Mouse (Mus musculus) fat pad, adult 2 months (tissue): ENCODE data around the gene Rhox2h.
"Not testable (repeated sequence)": the region's sequence is repeated elsewhere in the genome, so short reads cannot be mapped to it uniquely, and the experiment has no call there.

Experiments
- DNase-seq: peaks from one replicate; pipeline ENCODE4 v3.0.0-alpha.2; 2011; ENCODE audit warnings: low read depth, low spot score; ENCODE audit errors: extremely low read depth

Rhox2h gene

DNA sequence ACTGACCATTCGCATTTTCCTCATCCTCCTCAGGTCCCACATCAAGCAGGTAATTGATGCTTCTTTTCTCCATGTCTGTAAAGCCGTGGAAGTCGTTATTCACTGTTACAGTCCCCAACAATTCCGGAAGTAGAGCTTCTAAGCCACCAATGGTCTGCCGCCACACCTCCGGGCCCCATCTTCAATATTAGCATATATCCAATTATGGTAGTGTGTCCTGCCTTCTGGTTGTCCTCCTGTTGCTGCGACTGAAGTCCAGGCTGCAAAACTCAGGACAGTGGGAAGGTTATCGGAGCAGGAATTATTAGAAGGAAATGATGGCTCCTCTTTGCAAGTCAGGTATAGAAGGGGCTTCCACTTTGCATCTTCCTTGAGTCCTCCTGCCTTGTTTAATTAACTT, at the start of gene Rhox2h:
TSS of gene Rhox2h (minus strand) at position 101 of the 400 bp plus-strand sequence.
- not testable (repeated sequence) for DNase-seq

DNA sequence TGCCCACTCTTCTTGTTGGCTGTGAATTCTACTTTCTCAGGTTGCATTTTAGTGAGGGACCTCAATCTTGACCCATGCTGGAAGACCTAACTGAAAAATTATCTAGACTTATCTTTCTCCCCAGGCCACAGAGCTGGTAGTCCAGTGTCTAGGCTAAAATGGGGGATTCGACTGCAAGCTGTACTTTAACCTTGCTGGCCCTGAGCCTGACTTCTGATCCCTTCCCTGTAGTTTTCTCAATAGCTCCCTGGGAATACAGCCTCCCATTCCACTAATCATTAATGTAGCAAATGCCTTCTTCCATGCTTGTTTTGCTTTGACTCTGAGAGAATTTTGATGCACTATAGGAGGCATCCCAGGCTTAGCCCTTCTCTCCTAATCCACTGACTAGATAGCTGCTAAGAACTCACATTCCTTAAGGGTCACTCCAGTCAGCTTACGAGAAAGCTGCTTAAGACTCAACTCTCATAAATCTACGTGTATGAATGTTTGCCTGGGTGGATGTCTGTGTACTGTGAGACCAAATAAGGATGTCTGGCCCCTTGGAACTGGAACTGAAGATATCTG, 28.8 kb upstream of the Rhox2h start:
- DNase-seq, result no peak

DNA sequence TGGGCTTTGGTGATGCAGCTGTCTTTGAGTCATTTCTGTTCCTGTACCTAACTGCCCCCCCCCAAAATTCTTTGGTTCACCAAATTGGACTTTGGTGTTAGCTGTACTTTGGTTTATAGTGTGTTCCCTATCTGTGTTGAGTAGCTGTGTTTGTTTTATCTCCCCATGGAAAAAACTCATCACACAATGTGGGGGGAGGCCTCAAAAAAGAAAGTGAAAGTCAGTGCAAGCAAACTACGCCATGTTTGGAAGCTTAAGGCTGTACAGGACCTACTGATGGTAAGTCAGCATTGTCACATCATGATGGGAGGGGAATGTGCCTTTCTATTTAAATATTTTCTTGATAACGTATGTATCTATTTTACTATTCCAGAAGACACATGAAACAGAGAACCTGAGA, 19.2 kb upstream of the Rhox2h start:
- no peak for DNase-seq

DNA sequence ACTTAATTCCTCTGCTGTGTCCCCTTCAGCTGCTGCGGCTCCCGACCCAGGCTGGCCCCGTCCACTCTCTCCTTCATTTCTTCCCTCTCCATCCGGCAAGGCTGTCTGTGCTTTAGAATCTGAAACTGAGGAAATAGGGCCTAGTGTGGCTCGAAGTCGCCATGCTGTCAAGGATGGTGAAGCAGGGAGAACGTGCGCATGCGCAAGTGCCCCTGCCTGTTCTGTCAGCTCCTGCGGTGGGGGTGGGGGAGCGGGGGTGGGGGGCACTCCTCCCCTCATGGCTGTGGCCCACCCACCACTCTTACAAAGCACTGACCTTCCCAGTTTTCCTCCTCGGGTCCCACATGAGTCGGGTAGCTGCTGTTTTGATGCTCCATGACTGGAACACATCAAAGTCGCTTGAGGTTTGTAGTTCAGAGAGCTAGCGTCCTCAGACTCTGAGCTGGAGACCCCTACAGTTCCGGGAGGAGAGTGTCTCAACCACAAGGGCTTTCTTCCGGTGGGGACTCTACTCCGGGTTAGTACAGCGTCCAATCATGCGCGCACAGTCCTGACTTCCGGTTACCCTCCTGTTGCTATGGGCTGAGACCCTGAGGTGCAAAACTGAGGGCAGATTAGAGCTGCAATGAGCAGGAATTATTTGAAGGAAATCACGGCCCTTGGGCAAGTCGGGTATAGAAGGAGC, 10.1 kb upstream of the Rhox2h start:
- DNase-seq, result no peak

DNA sequence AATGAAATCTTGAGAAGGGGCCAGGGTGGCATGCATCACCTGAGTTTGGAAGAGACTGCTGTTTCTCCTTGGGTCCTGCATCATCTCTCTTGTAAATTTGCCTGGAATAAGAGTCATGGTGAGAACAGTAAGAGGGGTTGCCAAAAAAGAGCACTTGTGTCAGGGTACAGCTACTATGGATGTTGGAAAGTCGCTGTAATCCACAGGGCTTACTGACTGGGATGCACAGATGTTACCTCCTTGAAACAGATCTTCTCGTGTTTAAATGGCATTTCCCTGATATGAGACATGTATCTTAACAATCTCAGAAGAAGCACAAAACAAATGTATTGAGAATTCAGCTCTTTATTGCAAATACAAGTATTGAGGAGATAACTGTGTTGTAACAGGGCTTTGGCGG, 4.4 kb downstream of the Rhox2h start, which contains the start of gene Rhox3h:
TSS of gene Rhox3h (minus strand) at position 101 of the 400 bp plus-strand sequence.
- not testable (repeated sequence) for DNase-seq

DNA sequence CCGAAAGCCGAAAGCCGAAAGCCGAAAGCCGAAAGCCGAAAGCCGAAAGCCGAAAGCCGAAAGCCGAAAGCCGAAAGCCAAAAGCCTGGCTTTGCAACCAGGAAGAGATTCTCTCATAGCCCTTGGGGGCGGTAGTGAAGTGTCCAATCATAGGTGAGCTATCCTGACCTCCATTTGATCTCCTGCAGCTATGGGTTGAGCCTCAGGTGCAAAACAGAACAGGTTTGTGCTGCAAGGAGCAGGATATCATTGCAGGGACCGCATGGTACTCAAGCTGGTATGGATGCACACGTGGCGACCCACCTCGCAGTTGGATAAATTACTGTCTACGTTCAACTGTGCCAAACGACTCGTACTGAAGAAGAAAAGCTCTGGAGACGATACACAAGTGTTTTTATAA, 21.9 kb downstream of the Rhox2h start, which contains the start of gene Rhox4g:
TSS of gene Rhox4g (minus strand) at position 101 of the 400 bp plus-strand sequence.
- DNase-seq, result not testable (repeated sequence)

DNA sequence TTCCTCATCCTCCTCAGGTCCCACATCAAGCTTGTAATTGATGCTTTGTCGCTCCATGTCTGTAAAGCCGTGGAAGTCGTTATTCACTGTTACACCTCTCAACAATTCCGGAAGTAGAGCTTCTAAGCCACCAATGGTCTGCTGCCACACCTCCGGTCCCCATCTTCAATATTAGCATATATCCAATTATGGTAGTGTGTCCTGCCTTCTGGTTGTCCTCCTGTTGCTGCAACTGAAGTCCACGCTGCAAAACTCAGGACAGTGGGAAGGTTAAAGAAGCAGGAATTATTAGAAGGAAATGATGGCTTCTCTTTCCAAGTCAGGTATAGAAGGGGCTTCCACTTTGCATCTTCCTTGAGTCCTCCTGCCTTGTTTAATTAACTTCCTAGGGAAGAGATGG, 29.7 kb downstream of the Rhox2h start, which contains the start of gene Rhox2g:
TSS of gene Rhox2g (minus strand) at position 101 of the 400 bp plus-strand sequence.
- DNase-seq, result not testable (repeated sequence)

DNA sequence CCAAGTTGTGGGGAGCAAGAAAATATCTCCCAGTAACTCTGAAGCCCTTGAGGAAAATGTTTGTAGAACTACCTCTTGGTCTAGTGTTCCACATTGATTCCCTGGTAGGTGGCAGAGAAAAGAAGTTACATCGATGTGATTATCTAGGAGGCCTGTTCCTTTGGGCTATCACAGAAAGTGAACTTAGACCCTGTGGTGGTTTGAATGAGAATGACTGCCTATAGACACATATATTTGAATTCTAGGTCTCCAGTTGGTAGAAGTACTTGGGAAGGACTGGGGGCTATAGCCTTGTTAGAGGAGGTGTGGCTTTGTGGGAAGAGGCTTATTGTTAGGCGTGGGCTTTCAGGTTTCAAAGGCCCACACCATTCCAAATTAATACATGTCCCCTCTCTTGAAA, 44.6 kb downstream of the Rhox2h start, which contains the start of gene Rhox3g:
TSS of gene Rhox3g (minus strand) at position 101 of the 400 bp plus-strand sequence.
- DNase-seq, result not testable (repeated sequence)
